Mouse (Mus musculus) C2C12 (cell line): ENCODE results near the gene Rab5c.

Experiments used
- CEBPB ChIP-seq: IDR thresholded peaks from one replicate; pipeline ENCODE4 v1.6.1; 2011; ENCODE audit warnings: low read depth, mild to moderate bottlenecking, control low read depth, moderate library complexity
- CTCF ChIP-seq: IDR thresholded peaks from one replicate; pipeline ENCODE4 v1.5.1; 2011; ENCODE audit not compliant: control insufficient read depth, insufficient read depth, insufficient read length
- FOSL1 ChIP-seq: IDR thresholded peaks from one replicate; pipeline ENCODE4 v1.8.0; 2011; ENCODE audit warnings: mild to moderate bottlenecking, low read length; ENCODE audit not compliant: poor library complexity, insufficient read depth, severe bottlenecking
- MAX ChIP-seq: IDR thresholded peaks from one replicate; pipeline ENCODE4 v1.6.1; 2011; ENCODE audit warnings: mild to moderate bottlenecking, control low read depth
- MYOD1 ChIP-seq: IDR thresholded peaks from one replicate; pipeline ENCODE4 v1.6.1; 2011; ENCODE audit warnings: low read depth; ENCODE audit not compliant: control insufficient read depth, insufficient read length
- MYOG ChIP-seq: IDR thresholded peaks from one replicate; pipeline ENCODE4 v1.6.1; 2011; ENCODE audit not compliant: control insufficient read depth, insufficient read length; ENCODE audit errors: extremely low read depth
- USF1 ChIP-seq: IDR thresholded peaks from one replicate; pipeline ENCODE4 v1.6.1; 2011; ENCODE audit warnings: low read depth, mild to moderate bottlenecking, control low read depth, moderate library complexity

GRCm38 (mm10) chr11:100697921-100698320, 40.1 kb downstream of the Rab5c start:
- no peak for TF ChIP-seq MAX
- no peak for TF ChIP-seq CTCF
- TF ChIP-seq MYOG: no peak
- no peak for TF ChIP-seq USF1
- TF ChIP-seq CEBPB: no peak
- no peak for TF ChIP-seq MYOD1
- no peak for TF ChIP-seq FOSL1
